Mouse (Mus musculus) retina, adult 2 months (tissue): Measurements from ENCODE around the gene Nav2.

Source experiments
- DNase-seq: peaks from one replicate; pipeline ENCODE4 v3.0.0-alpha.2; 2012; ENCODE audit warnings: low read depth, low spot score

Gene Nav2

GRCm38 (mm10) chr7:49093596-49093995, 185.1 kb downstream of the Nav2 start:
- no peak for DNase-seq

- no peak for DNase-seq
Observed at GRCm38 (mm10) chr7:49094531-49094930, 186.0 kb downstream of the Nav2 start.

- DNase-seq: no peak
Observed at GRCm38 (mm10) chr7:49101291-49101690, 192.8 kb downstream of the Nav2 start.

GRCm38 (mm10) chr7:49102223-49102622, 193.7 kb downstream of the Nav2 start:
- DNase-seq: no peak

- DNase-seq: no peak
Observed at GRCm38 (mm10) chr7:49104376-49104775, 195.9 kb downstream of the Nav2 start.

GRCm38 (mm10) chr7:49104793-49105192, 196.3 kb downstream of the Nav2 start:
- DNase-seq: no peak

- DNase-seq: no peak
Observed at GRCm38 (mm10) chr7:49105501-49105900, 197.0 kb downstream of the Nav2 start.

- no peak for DNase-seq
Observed at GRCm38 (mm10) chr7:49108076-49108475, 199.6 kb downstream of the Nav2 start.

GRCm38 (mm10) chr7:49119016-49119415, 210.5 kb downstream of the Nav2 start:
- DNase-seq: no peak

- DNase-seq: no peak
Observed at GRCm38 (mm10) chr7:49119794-49120487, 211.4 kb downstream of the Nav2 start.

- no peak for DNase-seq
Observed at GRCm38 (mm10) chr7:49120488-49120864, 212.0 kb downstream of the Nav2 start.

- peak; percentile 38 for DNase-seq
Observed at GRCm38 (mm10) chr7:49120935-49121691, 212.6 kb downstream of the Nav2 start.

- DNase-seq: no peak
Observed at GRCm38 (mm10) chr7:49122498-49122897, 214.0 kb downstream of the Nav2 start.

- DNase-seq: no peak
Observed at GRCm38 (mm10) chr7:49125545-49125944, 217.0 kb downstream of the Nav2 start.

- no peak for DNase-seq
Observed at GRCm38 (mm10) chr7:49128224-49128623, 219.7 kb downstream of the Nav2 start.

GRCm38 (mm10) chr7:49132851-49133351, 224.4 kb downstream of the Nav2 start:
- DNase-seq: peak; percentile 40

- DNase-seq: no peak
Observed at GRCm38 (mm10) chr7:49134396-49134795, 225.9 kb downstream of the Nav2 start.

- no peak for DNase-seq
Observed at GRCm38 (mm10) chr7:49139762-49140161, 231.2 kb downstream of the Nav2 start.

- no peak for DNase-seq
Observed at GRCm38 (mm10) chr7:49143966-49144365, 235.4 kb downstream of the Nav2 start.

- no peak for DNase-seq
Observed at GRCm38 (mm10) chr7:49145749-49146670, 237.5 kb downstream of the Nav2 start.

GRCm38 (mm10) chr7:49152297-49152696, 243.8 kb downstream of the Nav2 start:
- no peak for DNase-seq

GRCm38 (mm10) chr7:49152713-49153112, 244.2 kb downstream of the Nav2 start:
- DNase-seq: no peak
